Mouse (Mus musculus): ENCODE results near the gene Kremen2.

Kremen2 gene

GRCm38 (mm10) chr17:23758801-23759200 lies 13.2 kb upstream of the Kremen2 start:
- no peak for DNase-seq

GRCm38 (mm10) chr17:23757581-23757980 lies 11.9 kb upstream of the Kremen2 start:
- no peak for DNase-seq

GRCm38 (mm10) chr17:23755689-23756088 lies 10.1 kb upstream of the Kremen2 start:
- DNase-seq = no peak

GRCm38 (mm10) chr17:23749400-23750191 lies 4.0 kb upstream of the Kremen2 start:
- DNase-seq = no peak

GRCm38 (mm10) chr17:23748631-23749391 lies 3.2 kb upstream of the Kremen2 start:
- DNase-seq = peak; percentile 35 to 53

- no peak for DNase-seq
These were observed 2.4 kb upstream of the Kremen2 start for GRCm38 (mm10) chr17:23748026-23748425.

GRCm38 (mm10) chr17:23747471-23747870 lies 1.8 kb upstream of the Kremen2 start:
- DNase-seq = no peak

- DNase-seq = no peak
These were observed 1.1 kb upstream of the Kremen2 start for GRCm38 (mm10) chr17:23746767-23747166.

GRCm38 (mm10) chr17:23746311-23746710 lies 678 bp upstream of the Kremen2 start:
- peak; percentile 21 to 41 for DNase-seq

- peak in 1 of 2 experiments; percentile 20 for DNase-seq
These were observed 982 bp downstream of the Kremen2 start for GRCm38 (mm10) chr17:23744651-23745050.

- no peak for DNase-seq
These were observed 1.6 kb downstream of the Kremen2 start for GRCm38 (mm10) chr17:23744076-23744475.

GRCm38 (mm10) chr17:23742941-23743340 lies 2.7 kb downstream of the Kremen2 start:
- no peak for DNase-seq

GRCm38 (mm10) chr17:23742210-23742793 lies 3.3 kb downstream of the Kremen2 start:
- peak; percentile 40 to 57 for DNase-seq

GRCm38 (mm10) chr17:23741359-23742209 lies 4.0 kb downstream of the Kremen2 start:
- no peak for DNase-seq

- DNase-seq = peak in 1 of 2 experiments; percentile 30
These were observed 5.0 kb downstream of the Kremen2 start, which contains the start of gene Paqr4 for GRCm38 (mm10) chr17:23740598-23741021. Gene Paqr4 (minus strand): TSS chr17:23740867.

GRCm38 (mm10) chr17:23740136-23740584 lies 5.5 kb downstream of the Kremen2 start:
- DNase-seq = peak; percentile 64 to 75

GRCm38 (mm10) chr17:23739202-23740135 lies 6.2 kb downstream of the Kremen2 start:
- DNase-seq = no peak

- no peak for DNase-seq
These were observed 6.8 kb downstream of the Kremen2 start for GRCm38 (mm10) chr17:23738836-23739201.

- DNase-seq = peak in 1 of 2 experiments; percentile 17
These were observed 7.9 kb downstream of the Kremen2 start for GRCm38 (mm10) chr17:23737493-23738445.

- no peak for DNase-seq
These were observed 11.3 kb downstream of the Kremen2 start for GRCm38 (mm10) chr17:23734341-23734740.
